Mouse (Mus musculus) brain, embryonic 14.5 days (tissue): ENCODE results near the gene Trim17.

Experiments
- CTCF ChIP-seq: fragments of 200-500 bp; IDR thresholded peaks from 2 replicates; pipeline ENCODE4 v1.5.1; 2012; ENCODE audit warnings: inconsistent platforms, mild to moderate bottlenecking, moderate library complexity, borderline replicate concordance; ENCODE audit not compliant: insufficient read depth, insufficient read length; ENCODE audit errors: extremely low read depth
- POLR2A ChIP-seq: fragments of 200-500 bp; IDR thresholded peaks from 2 replicates; pipeline ENCODE4 v1.6.1; 2012; ENCODE audit warnings: mild to moderate bottlenecking, inconsistent platforms, borderline replicate concordance; ENCODE audit not compliant: poor library complexity, insufficient read depth, insufficient read length, severe bottlenecking; ENCODE audit errors: extremely low read depth

GRCm38 (mm10) chr11:58978027-58978705 lies 23.7 kb downstream of the Trim17 start, which contains the start of gene Trim11:
- TF ChIP-seq POLR2A (no peak), CTCF (no peak)
